Mouse (Mus musculus) Muller cell, postnatal 12 days (primary cell): ENCODE data around the gene Neil3.

Experiments
- DNase-seq: peaks from one replicate; pipeline ENCODE4 v3.0.0-alpha.2; 2015; ENCODE audit errors: inconsistent ontology term

Gene Neil3

DNA sequence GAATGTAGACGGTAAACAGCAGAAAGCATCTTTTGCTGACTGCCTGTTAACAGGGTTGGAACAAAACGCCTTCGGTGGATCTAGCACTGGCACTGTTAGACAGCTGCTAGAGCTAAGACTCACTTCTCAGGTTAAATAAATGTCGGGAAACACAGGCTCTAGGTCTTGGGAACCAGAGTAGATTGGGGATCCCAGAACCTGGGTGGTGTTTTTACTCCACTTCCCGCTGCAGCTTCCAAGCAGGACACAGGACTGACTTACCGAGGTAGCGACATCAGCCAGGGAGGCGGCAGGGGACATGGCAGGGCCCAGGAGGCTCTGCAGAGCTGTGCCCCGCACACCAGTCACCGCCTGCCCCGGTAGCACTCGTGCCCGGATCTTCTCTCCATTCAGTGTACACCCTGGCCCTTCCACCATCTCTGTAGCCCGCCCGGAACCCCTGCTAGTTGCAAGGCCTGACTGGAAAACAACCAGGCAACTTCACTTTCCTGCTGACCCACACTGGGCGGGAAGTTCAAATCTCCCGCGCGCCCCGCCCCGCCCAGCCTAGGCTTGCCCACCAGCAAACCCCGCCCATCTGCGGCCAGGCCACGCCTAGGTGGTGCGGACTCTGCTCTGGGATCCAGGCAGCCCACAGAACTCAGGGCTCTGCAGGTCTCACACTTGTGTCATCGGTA is at the start of gene Neil3:
Gene Neil3, minus strand, starts transcription at position 571 of the 677 bp plus-strand sequence.
- peak; percentile 90 for DNase-seq

DNA sequence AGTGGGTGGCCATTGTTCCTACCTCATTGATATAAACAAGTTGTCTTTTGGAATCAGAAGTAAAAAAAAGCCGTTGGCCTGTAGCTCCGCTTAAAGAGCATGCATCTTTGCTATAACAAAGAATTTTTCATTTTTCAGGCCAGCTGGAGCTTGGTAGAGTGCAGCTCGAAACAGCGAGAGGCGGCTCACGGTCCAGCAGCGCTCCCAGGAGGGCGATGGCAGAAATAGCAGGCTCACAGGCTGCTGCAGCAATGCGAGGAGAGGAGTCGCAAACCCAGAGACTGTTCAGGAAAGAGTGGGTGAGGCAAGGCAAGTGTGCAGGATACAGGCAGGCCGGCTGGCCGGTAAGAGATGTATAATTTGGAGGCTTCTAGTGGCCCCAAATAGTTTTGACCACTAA is 42.0 kb upstream of the Neil3 start:
- peak; percentile 52 for DNase-seq

DNA sequence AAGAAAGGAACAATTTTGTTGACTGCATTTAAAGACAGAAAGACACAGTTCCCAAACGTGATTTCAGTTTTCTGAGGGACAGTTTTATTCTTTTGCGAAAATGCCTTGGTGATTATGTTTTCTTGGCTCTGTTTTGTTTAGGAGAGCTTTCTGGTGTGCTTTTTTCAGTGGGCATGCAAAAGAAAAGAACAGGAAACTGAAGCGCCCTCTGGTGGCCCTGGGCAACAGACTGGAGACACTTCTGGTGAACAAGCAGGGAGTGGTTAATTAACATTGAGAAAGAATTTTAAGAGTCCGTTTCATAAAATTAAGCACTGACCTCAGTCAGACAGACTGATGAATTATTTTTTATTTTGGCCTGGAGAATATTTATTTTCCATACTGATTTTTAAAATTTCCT is 25.1 kb upstream of the Neil3 start:
- peak; percentile 45 for DNase-seq

DNA sequence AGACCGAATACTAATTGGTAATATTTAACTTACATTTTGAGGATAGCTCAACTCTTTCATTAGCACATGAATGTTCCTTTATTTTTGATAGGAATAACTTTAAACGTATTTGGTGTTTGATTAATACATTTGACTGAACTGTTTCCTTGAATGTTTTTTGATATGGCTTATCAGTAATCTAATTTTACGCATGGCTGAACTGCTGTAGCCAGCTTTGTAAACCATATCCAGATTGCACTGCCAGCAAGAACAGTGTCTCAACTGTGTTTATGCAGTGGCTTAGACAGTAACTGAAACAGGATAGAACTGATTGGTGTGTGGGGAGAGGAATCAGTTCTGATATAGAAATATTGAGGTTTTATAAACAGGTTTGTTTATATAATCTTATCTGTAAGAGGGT is 22.6 kb upstream of the Neil3 start:
- DNase-seq, result peak; percentile 13

DNA sequence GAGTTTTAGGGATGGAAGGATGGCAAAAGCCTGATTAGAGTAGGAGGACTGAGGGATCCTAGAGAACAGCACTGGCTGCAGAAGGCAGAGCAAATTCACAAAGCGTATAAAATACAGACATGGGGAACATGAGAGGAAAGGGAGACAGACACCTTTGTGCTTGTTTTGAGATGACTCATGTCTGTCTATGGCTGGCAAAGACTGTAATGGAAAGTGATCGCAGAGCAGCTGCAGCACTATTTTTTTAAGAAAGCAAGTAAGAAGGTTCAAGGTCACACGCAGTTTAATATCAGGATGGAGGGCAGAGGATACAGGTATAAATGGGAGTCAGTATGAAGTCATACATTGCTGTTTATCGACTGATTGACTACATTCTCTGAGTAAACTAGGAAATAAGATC is 8.2 kb downstream of the Neil3 start:
- DNase-seq, result no peak

DNA sequence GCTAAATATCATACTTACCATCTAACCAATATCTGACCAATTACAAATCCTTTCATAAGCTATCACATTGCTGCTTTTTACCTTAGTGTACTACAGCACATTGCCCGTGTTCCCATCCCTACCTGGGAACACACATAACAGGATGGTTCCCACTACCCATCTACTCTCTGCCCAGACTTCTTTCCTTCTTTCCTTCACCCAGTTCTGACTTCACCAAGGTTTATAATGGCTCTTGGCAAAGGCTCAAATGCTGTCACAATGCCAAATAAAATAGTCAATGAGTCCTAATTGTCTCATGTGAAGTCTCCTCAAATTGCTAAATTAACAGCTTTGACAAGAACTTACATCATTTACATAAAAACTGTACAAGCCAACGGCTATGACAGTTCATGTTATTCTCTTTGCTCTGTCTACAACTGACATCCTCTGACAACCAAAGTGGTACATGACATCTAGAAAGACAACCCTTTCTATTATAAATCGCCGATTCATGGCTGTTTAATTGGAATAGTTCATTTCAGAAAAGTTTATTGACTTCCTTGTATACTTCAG is 9.9 kb downstream of the Neil3 start:
- no peak for DNase-seq

DNA sequence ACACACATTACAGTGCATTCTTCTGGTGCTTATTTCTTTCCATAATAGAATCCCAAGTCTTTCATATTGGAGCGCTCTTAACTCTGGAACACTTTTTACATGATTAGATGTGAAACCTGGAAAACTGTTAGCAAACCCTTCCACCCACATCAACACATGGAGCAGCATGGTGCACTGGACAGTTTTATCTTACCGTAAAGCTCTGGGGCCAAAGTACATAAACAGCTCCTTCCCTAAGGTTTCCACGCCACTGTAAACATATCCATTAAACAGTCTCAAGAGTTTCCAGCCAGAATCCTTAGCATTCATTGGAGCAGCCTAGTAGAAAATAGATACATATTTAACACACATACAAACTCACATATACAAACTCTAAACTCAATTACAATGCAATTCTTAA is 15.4 kb downstream of the Neil3 start:
- DNase-seq, result no peak

DNA sequence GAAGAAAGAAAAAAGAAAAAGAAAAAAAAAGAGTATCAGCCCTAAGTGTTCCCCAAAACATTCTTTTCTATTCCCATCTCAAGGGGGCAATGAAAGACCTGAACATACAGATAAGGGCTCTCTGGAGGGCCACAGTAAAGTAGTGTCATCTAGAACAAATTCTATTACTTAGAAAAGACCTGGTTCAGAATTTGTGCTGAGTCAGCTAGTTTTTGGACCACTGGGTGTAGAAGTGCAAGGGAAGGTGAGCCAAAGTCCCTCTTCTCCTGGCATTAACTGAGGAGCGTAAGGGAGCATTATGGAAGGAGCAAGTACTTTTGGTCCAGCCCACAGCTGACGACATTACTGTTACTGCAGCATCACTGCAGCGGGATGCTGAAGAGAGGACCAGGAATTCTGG is 19.7 kb downstream of the Neil3 start:
- DNase-seq, result no peak

DNA sequence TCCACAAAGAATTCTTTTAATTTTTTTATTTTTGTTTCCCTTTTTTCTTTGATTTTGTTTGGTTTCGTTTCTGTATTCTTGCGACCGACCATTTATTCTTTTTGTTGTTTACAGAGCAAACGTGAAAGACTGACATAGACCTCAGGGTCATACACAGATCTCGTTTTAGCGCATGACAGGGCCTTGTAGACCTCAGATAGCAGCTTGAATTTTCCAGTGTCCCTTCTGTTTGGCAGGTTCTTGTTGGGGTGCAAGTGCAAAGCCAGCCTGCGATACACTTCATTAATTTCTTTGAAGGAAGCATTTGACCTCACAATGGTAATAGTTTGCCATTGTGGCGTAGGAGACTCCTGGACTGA is 24.6 kb downstream of the Neil3 start:
- no peak for DNase-seq

DNA sequence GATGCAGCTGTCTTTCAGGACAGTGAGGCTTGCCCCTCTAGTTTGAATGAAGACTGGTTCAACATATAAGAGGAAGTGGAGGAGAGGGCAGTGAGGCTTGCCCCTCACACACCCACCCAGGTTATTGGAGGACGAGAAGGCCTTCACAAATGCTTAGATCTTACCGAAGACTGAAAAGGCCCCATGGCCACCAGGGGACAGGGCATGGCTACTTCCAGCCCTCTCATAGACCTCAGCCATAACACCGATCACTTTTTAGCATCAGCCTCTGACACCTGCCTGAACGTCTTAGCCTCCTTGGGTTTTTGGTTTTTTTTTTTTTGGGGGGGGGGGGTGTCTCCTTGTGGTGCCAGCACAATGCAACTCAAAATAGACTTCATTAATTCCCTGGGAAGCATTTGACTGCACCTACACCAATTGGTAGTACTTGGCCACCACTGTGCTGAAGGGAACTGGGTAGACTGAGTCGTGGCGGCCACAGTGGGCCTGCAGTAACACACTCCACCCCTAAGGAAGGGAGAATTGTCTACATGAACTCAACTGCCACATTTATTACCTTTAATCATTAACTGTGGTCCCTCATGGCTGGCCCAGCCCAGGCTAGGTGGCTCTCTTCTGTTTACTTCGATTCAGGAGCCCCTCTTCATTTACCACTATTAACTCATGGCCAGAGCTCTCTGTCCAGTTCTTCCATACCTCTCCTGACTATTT is 25.1 kb downstream of the Neil3 start:
- DNase-seq, result no peak

DNA sequence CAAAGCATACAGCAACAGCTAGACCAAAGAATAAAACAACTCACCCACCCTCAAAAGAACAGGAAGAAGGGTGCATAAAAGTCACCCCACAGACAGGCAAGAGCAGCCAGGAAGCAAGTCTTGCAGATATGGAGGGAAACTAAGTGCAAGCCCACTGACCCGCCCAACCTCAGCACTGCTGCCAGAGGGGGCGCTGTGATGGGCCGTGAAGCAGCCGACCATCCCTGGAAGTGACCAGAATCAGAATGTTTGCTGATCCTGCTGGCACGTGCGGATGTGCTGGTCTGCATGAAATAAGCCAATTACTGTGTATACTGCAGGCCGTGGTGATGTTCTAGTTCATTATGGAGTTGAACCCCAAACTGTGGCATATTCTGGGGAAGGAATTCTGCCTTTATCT is 26.6 kb downstream of the Neil3 start:
- DNase-seq, result no peak

DNA sequence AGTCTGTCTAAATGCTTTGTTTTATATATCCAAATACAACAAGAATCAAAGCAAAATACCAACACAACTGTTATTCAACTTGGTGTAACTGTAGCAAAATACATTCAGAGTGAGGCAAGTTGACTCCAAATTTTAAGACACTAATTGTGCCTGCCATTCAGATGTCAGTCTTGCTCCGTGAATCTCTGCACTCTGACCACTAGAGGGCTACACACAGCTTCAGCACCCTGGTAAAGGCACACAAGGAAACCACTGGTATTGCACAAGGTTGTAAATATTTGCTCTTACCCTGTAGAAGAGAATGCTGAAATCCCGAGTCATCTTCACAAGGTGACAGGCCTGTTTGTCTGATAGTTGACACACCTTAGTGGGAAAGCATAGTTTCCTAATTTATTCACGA is 31.8 kb downstream of the Neil3 start:
- peak; percentile 50 for DNase-seq

DNA sequence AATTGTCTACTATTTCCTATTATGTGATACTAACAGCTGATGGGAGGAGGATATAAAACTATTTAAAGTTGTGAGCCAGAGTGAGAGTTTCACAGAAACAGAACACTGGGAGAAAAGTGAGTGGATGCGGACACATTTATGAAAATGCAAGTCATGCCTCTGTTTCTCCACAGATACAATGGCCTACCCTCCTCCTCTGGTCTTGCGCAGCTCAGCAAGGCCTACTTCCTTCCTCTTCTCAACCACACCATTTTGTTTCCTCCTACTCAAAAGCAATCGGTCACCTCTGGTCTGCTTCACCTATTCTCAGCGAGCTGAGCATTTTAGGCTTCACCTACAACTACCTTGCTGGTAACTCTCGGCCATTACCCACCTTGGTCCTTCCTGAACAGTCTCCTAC is 34.0 kb downstream of the Neil3 start:
- no peak for DNase-seq

DNA sequence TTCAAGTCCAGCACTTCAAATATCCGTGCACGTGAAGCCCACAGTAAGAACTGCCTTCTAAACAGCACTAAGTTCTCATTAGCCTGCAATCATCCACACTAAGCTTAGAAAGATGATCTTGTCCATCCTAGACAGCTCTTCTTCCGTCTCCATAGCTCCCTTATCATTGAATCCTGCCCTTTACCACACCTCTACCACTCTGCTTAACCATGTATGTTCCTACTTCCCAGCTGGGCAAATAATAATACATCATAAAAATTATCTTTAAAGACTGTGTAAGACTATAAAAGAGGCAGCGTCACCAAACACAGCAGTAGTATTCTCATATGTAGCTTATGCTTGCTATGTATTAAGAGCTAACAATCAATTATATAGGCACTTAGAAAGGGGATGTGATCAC is 35.2 kb downstream of the Neil3 start:
- DNase-seq, result no peak

DNA sequence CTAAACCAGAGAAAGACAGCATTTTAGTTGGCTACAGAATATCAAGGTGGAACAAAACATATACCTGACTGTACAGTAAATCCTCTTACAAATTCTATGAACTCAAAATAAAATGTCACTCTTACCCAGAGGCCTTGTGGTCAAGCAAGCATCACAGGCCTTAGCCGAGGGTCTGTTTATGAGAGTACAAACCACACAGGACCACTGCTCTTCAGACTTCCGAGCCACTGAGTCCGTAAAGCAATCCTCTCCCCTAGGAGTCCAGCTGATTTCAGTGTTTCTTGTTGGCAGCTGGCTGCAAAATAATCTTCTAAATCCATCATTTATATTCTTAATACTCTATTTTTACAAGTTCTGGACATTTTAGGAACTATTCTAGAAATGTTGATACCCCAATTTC is 38.0 kb downstream of the Neil3 start:
- no peak for DNase-seq

DNA sequence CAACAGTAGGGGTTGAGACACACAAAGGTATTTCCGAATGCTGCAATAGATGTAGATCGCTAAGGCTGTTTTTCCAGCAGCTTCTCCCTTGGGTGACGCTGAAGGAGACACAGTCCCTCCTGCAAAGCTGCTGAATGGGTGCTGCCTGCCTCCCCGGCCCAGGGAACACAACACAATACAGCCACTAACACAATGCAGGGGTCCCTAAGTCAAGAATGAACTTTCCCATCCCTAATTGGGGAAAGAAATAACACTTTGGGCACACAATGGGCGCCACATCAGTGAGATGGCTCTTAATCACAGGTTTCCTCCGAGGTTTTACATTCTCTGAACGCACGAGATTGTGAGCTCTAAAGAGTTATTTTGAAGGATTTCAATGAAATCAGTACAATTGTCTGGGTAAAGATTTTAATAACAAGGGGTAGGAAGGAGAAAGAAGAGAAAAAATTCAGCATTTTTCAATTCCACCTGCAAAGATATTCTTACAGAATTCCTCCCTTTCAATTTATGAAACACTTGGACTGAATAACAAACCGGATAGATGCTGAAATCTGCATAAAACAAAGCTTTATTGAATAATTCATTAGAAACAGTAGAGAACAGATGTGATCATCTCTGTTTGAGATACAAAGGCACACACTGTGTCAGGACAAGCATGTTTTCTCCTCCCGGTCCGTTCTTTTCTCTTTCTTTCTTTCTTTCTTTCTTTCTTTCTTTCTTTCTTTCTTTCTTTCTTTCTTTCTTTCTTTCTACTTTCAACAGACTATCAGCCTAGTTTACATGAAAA is 38.6 kb downstream of the Neil3 start:
- no peak for DNase-seq

DNA sequence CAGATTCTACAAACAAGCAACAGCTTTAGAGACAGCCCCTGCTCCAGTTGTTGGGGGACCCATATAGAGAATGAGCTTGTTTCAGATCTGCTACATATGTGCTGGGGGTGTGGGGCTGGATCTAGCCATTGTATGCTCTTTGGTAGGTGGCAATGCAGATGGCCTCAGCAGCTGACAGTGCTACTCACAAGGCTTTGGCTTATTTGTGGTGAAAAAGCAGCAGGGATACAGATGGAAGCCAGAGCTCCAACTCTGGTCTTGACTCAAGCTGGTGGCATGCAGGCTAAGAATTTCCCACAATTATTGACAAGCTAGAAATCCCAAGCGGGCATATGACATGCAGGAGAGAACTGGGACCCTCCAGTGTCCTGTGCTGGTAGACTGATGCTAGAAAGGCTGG is 40.8 kb downstream of the Neil3 start:
- no peak for DNase-seq

DNA sequence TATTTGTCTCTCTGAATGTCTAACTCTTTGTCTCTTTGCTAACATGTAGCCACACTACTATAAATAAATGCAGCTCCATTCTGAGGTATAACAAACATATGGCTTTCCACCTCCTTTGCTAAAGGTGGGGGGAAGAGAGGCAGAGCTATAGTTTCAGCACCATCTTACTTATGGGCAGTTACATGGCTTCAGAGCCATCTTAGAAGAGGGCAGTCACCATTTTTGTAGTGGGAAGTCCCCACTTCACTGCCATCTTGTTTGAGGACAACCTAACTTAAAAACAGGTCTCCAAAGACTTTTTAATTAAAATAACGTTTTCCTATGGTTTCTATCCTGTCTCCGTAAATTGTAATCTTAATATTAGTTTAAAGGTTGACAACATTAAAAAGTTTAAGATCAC is 47.1 kb downstream of the Neil3 start:
- no peak for DNase-seq

DNA sequence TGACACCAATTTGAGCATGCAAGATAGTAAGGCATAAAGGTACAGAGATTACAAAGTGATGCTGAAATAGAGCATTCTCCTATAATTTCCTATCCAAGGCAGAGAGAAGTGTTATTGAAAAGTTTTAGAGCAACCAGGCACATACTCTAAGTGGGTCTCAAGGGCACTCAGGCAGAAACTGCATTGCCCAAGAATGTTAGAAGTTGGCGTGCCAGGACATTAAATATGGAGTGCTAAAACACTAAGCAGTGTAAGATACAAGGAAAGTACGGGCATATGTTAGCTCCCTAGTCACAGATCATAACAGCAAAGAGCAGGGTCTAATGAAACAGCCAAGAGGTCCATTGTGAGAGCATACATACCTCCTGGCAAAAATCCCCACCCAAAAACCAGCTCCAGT is 65.3 kb downstream of the Neil3 start:
- DNase-seq, result peak; percentile 33

DNA sequence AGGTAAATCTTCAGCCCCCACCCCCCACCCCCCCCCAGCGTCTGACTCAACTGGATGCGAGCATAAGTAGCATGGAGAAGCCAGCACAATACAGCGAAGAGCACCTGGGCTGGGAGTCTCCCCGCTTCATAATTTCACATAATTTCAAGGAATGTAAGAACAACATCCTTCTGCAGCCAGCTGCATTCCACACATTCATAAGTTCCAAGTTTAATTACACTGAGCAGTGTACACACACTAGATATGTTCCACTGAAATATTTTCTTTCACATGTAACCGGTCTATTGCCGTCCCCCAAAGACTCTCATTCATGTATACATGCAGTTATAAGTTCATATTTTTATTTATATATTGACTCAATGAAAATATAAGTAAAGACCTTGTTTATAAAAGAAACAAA is 72.6 kb downstream of the Neil3 start:
- no peak for DNase-seq

DNA sequence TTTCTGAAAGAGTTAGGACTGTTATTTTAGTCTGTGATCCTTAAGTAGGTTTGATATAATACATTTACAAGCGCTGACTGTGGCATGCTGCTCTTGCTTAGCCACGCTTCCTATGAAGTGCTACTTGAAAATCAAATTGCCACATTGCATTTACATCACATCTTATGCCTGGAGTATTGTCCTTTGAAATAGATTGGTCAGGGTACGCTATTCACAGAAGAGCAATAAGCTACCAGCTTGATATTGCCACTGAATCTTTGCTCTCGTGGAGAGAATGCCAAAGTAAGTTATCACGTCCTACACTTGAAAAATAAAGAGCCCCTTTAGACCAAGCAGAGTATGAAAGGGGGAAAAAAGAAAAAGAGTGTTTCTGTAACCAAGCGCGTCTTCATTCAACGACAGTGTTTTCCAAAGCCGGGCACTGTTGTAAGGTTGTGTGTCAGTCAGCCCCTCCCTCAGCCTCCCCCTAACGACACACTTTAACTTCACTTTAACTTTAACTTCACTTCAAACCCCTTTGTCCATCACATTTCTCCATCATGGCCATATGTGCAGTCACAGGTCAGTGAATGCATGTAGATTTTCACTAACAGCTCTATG is 76.3 kb downstream of the Neil3 start:
- DNase-seq, result no peak

DNA sequence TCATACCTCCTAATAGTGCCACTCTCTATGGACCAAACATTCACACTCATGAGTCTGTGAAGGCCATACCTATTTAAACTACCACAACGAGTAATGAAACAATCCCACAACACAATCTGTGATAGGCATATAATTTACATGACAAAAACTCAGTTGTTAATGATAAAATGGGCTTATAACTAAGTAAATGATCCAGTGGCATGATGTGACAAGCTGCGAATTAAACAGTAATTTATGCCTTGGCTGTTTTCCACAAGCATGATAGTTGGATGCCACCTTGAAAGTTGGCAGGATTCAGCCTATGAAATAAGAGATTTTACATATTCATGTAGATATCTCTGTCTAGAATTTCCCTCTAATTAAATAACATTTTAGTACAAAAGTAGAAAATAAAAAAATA is 99.3 kb downstream of the Neil3 start:
- DNase-seq, result no peak
